Mouse (Mus musculus) cerebellum, postnatal 4 days (tissue): ENCODE results near the gene Hdhd3.
A peak's percentile ranks its signal among the peaks of the same experiment; 100 is the strongest.

Experiments used
- DNase-seq, 2 experiments: peaks; one replicate each; pipeline ENCODE4 v3.0.0; 2022; ENCODE audit warnings: low spot score in 2 of 2, mixed read lengths in 1 of 2

Hdhd3 gene

GRCm38 (mm10) chr4:62503374-62503970 is at the start of gene Hdhd3:
TSS of gene Hdhd3 (minus strand) at chr4:62503467.
- no peak for DNase-seq

- DNase-seq = no peak
These were observed 48.7 kb upstream of the Hdhd3 start for GRCm38 (mm10) chr4:62551966-62552365.

GRCm38 (mm10) chr4:62544801-62545200 is 41.5 kb upstream of the Hdhd3 start:
- DNase-seq = no peak

GRCm38 (mm10) chr4:62543782-62544181 is 40.5 kb upstream of the Hdhd3 start:
- no peak for DNase-seq

- DNase-seq = no peak
These were observed 38.5 kb upstream of the Hdhd3 start for GRCm38 (mm10) chr4:62541802-62542201.

GRCm38 (mm10) chr4:62533729-62534128 is 30.5 kb upstream of the Hdhd3 start:
- no peak for DNase-seq

GRCm38 (mm10) chr4:62527655-62528054 is 24.4 kb upstream of the Hdhd3 start:
- DNase-seq = no peak

GRCm38 (mm10) chr4:62526256-62526655 is 23.0 kb upstream of the Hdhd3 start:
- no peak for DNase-seq

GRCm38 (mm10) chr4:62525489-62525811 is 22.2 kb upstream of the Hdhd3 start:
- DNase-seq = no peak

GRCm38 (mm10) chr4:62524651-62525488 is 21.6 kb upstream of the Hdhd3 start, which contains the start of the genes Pole3 and 4933430I17Rik:
TSS of gene Pole3 (minus strand) at chr4:62525068.
TSS of gene 4933430I17Rik (plus strand) at chr4:62525369.
- DNase-seq = peak; percentile 88 to 96

- no peak for DNase-seq
These were observed 17.7 kb upstream of the Hdhd3 start for GRCm38 (mm10) chr4:62520892-62521400.

GRCm38 (mm10) chr4:62519849-62520233 is 16.6 kb upstream of the Hdhd3 start, which contains the start of gene Alad:
TSS of gene Alad (minus strand) at chr4:62519918.
- peak; percentile 51 to 70 for DNase-seq

GRCm38 (mm10) chr4:62519122-62519848 is 16.0 kb upstream of the Hdhd3 start:
- peak in 1 of 2 experiments; percentile 33 for DNase-seq

GRCm38 (mm10) chr4:62518416-62519121 is 15.3 kb upstream of the Hdhd3 start:
- DNase-seq = no peak

- DNase-seq = no peak
These were observed 14.5 kb upstream of the Hdhd3 start for GRCm38 (mm10) chr4:62517538-62518415.

- no peak for DNase-seq
These were observed 13.8 kb upstream of the Hdhd3 start for GRCm38 (mm10) chr4:62517046-62517445.

GRCm38 (mm10) chr4:62516579-62516978 is 13.3 kb upstream of the Hdhd3 start:
- DNase-seq = no peak

- no peak for DNase-seq
These were observed 12.8 kb upstream of the Hdhd3 start for GRCm38 (mm10) chr4:62516079-62516478.

GRCm38 (mm10) chr4:62515490-62515889 is 12.2 kb upstream of the Hdhd3 start:
- no peak for DNase-seq

- DNase-seq = no peak
These were observed 11.7 kb upstream of the Hdhd3 start for GRCm38 (mm10) chr4:62514995-62515394.
